Mouse (Mus musculus): ENCODE measurements around the gene Gorasp1.

Gene Gorasp1

GRCm38 (mm10) chr9:119972582-119972981, 35.2 kb upstream of the Gorasp1 start:
- DNase-seq (ENCODE audit: low read depth, low spot score), result no peak

- DNase-seq (ENCODE audit: low read depth, low spot score), result no peak
Observed at GRCm38 (mm10) chr9:119972166-119972565, 34.8 kb upstream of the Gorasp1 start.

GRCm38 (mm10) chr9:119970763-119971656, 33.6 kb upstream of the Gorasp1 start:
- DNase-seq (ENCODE audit: low read depth, low spot score), result no peak

GRCm38 (mm10) chr9:119970221-119970620, 32.9 kb upstream of the Gorasp1 start:
- DNase-seq (ENCODE audit: low read depth, low spot score), result no peak

- DNase-seq (ENCODE audit: low read depth, low spot score), result no peak
Observed at GRCm38 (mm10) chr9:119969811-119970210, 32.4 kb upstream of the Gorasp1 start.

- no peak for DNase-seq (ENCODE audit: low read depth, low spot score)
Observed at GRCm38 (mm10) chr9:119966221-119966910, 29.0 kb upstream of the Gorasp1 start.

- no peak for DNase-seq (ENCODE audit: low read depth, low spot score)
Observed at GRCm38 (mm10) chr9:119965186-119965585, 27.8 kb upstream of the Gorasp1 start.

- no peak for DNase-seq (ENCODE audit: low read depth, low spot score)
Observed at GRCm38 (mm10) chr9:119964206-119964605, 26.8 kb upstream of the Gorasp1 start.

GRCm38 (mm10) chr9:119962987-119963667, 25.8 kb upstream of the Gorasp1 start:
- no peak for DNase-seq (ENCODE audit: low read depth, low spot score)

GRCm38 (mm10) chr9:119962216-119962615, 24.9 kb upstream of the Gorasp1 start:
- no peak for DNase-seq (ENCODE audit: low read depth, low spot score)

GRCm38 (mm10) chr9:119958835-119959234, 21.5 kb upstream of the Gorasp1 start:
- DNase-seq (ENCODE audit: low read depth, low spot score), result no peak

GRCm38 (mm10) chr9:119951388-119951787, 14.0 kb upstream of the Gorasp1 start:
- no peak for DNase-seq (ENCODE audit: low read depth, low spot score)

GRCm38 (mm10) chr9:119950434-119950833, 13.1 kb upstream of the Gorasp1 start:
- DNase-seq (ENCODE audit: low read depth, low spot score), result no peak

GRCm38 (mm10) chr9:119948804-119949203, 11.4 kb upstream of the Gorasp1 start:
- no peak for DNase-seq (ENCODE audit: low read depth, low spot score)

- no peak for DNase-seq (ENCODE audit: low read depth, low spot score)
Observed at GRCm38 (mm10) chr9:119945173-119945900, 8.0 kb upstream of the Gorasp1 start.

GRCm38 (mm10) chr9:119943326-119943725, 6.0 kb upstream of the Gorasp1 start:
- no peak for DNase-seq (ENCODE audit: low read depth, low spot score)

- DNase-seq (ENCODE audit: low read depth, low spot score), result no peak
Observed at GRCm38 (mm10) chr9:119941861-119942260, 4.5 kb upstream of the Gorasp1 start.

- no peak for DNase-seq (ENCODE audit: low read depth, low spot score)
Observed at GRCm38 (mm10) chr9:119941407-119941806, 4.0 kb upstream of the Gorasp1 start.

GRCm38 (mm10) chr9:119939646-119940045, 2.3 kb upstream of the Gorasp1 start:
- no peak for DNase-seq (ENCODE audit: low read depth, low spot score)

GRCm38 (mm10) chr9:119938496-119938895, 1.1 kb upstream of the Gorasp1 start:
- no peak for DNase-seq (ENCODE audit: low read depth, low spot score)

- DNase-seq (ENCODE audit: low read depth, low spot score), result no peak
Observed at GRCm38 (mm10) chr9:119933675-119934074, 3.7 kb downstream of the Gorasp1 start.

- no peak for DNase-seq (ENCODE audit: low read depth, low spot score)
Observed at GRCm38 (mm10) chr9:119932358-119932757, 5.0 kb downstream of the Gorasp1 start.

All from telencephalon, adult 2 months (tissue).